Mouse (Mus musculus) kidney, embryonic 15.5 days (tissue): ENCODE measurements around the gene Tmem143. TPM values are rescaled to one million over a fixed set of nuclear protein-coding genes. Genes with fewer than 3 reads are reported as not detected.

Experiments
- ATAC-seq: fragments of 200-750 bp; cut with Nextera tagmentation; replicated peaks from 2 replicates; pipeline ENCODE4 v1.8.0; 2017; ENCODE audit warnings: moderate TSS enrichment; ENCODE audit not compliant: low FRiP score
- H3K27ac ChIP-seq: fragments of 300-500 bp; sonication (generic); 2 replicates; pipeline ENCODE4 v1.5.1; 2015; ENCODE audit warnings: mild to moderate bottlenecking, inconsistent platforms
- H3K27me3 ChIP-seq: fragments of 300-500 bp; sonication (generic); 2 replicates; pipeline ENCODE4 v1.6.1; 2015; ENCODE audit warnings: inconsistent platforms
- H3K36me3 ChIP-seq: fragments of 300-500 bp; sonication (generic); 2 replicates; pipeline ENCODE4 v1.6.1; 2015; ENCODE audit warnings: inconsistent platforms
- H3K4me1 ChIP-seq: fragments of 300-500 bp; sonication (generic); 2 replicates; pipeline ENCODE4 v1.6.1; 2015; ENCODE audit warnings: inconsistent platforms
- H3K4me2 ChIP-seq: fragments of 300-500 bp; sonication (generic); 2 replicates; pipeline ENCODE4 v1.6.1; 2015; ENCODE audit warnings: moderate library complexity, mild to moderate bottlenecking, inconsistent platforms
- H3K4me3 ChIP-seq: fragments of 300-500 bp; sonication (generic); replicated peaks from 2 replicates; pipeline ENCODE4 v1.5.1; 2015; ENCODE audit warnings: mild to moderate bottlenecking, inconsistent platforms
- H3K9ac ChIP-seq: fragments of 300-500 bp; sonication (generic); 2 replicates; pipeline ENCODE4 v1.6.1; 2015; ENCODE audit warnings: mild to moderate bottlenecking, inconsistent platforms
- H3K9me3 ChIP-seq: fragments of 300-500 bp; sonication (generic); replicated peaks from 2 replicates; pipeline ENCODE4 v1.6.1; 2016; ENCODE audit warnings: inconsistent platforms
- WGBS: fragments of 180-500 bp; shearing (Covaris S2); methylation state at CpG from one replicate; pipeline ENCODE4 v1.1.7; 2015; ENCODE audit warnings: mixed read lengths; 5-methylcytosine and 5-hydroxymethylcytosine counted together
- polyA plus RNA-seq: library from polyadenylated mRNA; unstranded; fragments of >200 nt; fragmentation: Nextera tagmentation; extraction: Ambion mirVana; gene quantifications from 2 replicates; pipeline ENCODE4 v1.2.1, GENCODE M21; 2015

Gene Tmem143
- 6.2 and 6.5 TPM in 2 replicates for polyA plus RNA-seq

GRCm38 (mm10) chr7:45896517-45897257 is at the start of gene Tmem143, which contains the start of gene Syngr4:
Gene Tmem143 (plus strand): TSS chr7:45896941.
Gene Syngr4 (minus strand): TSS chr7:45896714.
- Histone ChIP-seq H3K4me2 (peak within 1 kb of the TSS; percentile 86), H3K9ac (peak within 1 kb of the TSS; percentile 48), H3K4me3 (peak within 1 kb of the TSS; percentile 54), H3K4me1 (peaks cover 19% of the 10 kb centered on the region), H3K36me3 (no peaks in the 10 kb centered on the region), H3K27me3 (no peaks in the 10 kb centered on the region), H3K27ac (peak within 1 kb of the TSS; percentile 90), H3K9me3 (no peaks in the 10 kb centered on the region)
- WGBS = 1% methylated on average over 40 of the region's 40 CpGs
- peak; percentile 87 for ATAC-seq

- Histone ChIP-seq H3K4me3 (no peak overlapping the region), H3K9me3 (no peaks in the 10 kb centered on the region), H3K9ac (no peak overlapping the region), H3K4me1 (no peaks in the 10 kb centered on the region), H3K36me3 (no peaks in the 10 kb centered on the region), H3K27me3 (peaks cover 22% of the 10 kb centered on the region; the same call in 1 of the 2 replicates), H3K27ac (no peak overlapping the region), H3K4me2 (no peak overlapping the region)
- WGBS = 21% methylated on average over 6 of the region's 6 CpGs
- ATAC-seq = no peak
Measured at GRCm38 (mm10) chr7:45848447-45849027, 48.2 kb upstream of the Tmem143 start.

DNA sequence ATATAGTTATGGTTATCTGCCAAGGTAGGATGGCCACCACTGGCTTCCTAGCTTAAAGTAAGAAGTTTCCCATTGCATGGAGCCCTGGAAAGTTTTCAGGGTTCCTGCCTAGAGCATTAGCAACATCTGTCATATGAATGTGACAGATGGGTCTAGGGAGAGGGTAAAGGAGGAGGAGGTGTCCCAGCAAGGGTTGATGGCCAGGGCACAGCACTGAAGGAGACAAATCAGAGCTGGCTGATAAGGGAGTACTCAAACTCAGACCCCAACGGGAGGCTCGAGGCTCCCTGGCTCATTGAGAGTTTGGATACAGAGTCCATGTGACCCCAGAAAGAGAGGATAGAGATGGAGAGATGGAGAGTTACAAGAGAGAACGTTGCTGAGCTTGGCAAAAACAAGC is 46.1 kb upstream of the Tmem143 start:
- H3K27ac ChIP-seq = no peak overlapping the region
- H3K4me1 ChIP-seq = no peaks in the 10 kb centered on the region
- H3K36me3 ChIP-seq = no peaks in the 10 kb centered on the region
- 69% methylated on average over 3 of the region's 3 CpGs for WGBS
- H3K27me3 ChIP-seq = peaks cover 15% of the 10 kb centered on the region; the same call in 1 of the 2 replicates
- H3K9ac ChIP-seq = no peak overlapping the region
- ATAC-seq = no peak
- H3K4me3 ChIP-seq = no peak overlapping the region
- H3K4me2 ChIP-seq = no peak overlapping the region
- H3K9me3 ChIP-seq = no peaks in the 10 kb centered on the region

DNA sequence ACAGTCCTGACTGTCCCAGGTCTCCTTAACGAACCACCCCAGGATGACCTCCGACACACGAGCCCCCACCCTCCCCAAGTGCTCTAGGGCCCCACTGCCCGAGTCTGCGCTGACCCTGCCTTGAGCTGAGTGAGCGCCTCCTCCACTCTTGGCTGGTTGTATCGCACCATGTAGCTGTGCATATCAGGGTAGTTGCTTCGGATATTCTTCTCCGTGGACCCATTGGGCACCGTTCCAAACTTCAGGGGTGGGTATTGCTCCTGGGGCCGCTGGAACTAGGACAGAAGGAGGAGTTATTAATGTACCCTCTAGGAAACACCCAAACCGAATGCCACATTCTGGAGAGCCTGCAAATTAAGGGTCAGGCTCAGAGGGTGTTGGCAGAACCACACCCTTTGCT is 43.7 kb upstream of the Tmem143 start:
- no peak overlapping the region for H3K9ac ChIP-seq
- H3K36me3 ChIP-seq = no peaks in the 10 kb centered on the region
- no peak overlapping the region for H3K4me3 ChIP-seq
- no peaks in the 10 kb centered on the region for H3K9me3 ChIP-seq
- peaks cover 34% of the 10 kb centered on the region for H3K27me3 ChIP-seq
- H3K27ac ChIP-seq = no peak overlapping the region
- ATAC-seq = no peak
- H3K4me2 ChIP-seq = no peak overlapping the region
- peaks cover 17% of the 10 kb centered on the region for H3K4me1 ChIP-seq
- WGBS = 73% methylated on average over 12 of the region's 12 CpGs

DNA sequence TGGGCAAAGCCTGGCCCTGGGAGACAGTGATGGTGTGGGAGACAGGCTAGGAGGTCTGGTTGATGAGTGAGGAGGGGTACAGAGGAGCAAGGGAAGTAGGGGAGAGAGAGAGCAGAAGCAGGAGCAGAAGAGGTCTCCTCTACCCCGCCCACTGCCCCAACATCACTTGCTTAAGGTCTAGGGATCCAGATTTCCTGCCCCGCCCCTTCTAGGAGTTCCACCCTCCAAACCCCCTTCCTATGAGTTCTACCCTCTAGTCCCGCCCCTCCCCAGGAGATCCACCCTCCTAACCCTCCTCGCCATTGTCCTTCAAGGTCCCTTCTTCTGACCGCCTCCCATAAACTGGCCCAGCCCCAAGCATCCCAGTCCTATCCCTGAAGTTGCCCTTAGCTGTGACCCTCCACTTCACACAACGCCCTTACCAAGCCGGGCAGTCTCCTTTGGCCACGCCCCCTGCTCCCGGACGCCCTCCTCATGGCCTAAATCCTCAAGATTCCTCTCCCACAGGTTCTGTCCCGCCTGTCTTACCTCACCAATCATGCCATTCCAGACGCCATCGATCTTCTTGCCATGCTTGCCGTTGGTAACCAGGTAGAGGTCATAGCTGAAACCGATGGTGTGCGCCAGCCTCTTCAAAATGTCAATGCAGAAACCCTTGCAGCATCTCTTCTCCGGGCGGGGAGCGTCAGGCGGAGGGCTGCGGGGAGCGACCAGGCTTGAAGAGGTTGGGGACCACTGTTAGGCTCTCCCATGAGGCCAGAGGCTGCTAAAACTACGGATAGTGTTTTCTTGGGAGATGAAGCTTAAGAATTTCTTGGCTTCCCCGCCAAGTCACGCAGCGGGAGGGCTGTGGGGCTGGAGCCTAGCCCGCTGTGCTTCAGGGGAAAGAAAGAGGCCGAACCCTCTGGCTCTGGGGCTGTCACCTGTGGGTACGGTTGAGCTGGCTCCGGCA is 39.5 kb upstream of the Tmem143 start:
- Histone ChIP-seq H3K9me3 (no peaks in the 10 kb centered on the region), H3K4me2 (peak overlapping the region; percentile 68), H3K27me3 (peaks cover 49% of the 10 kb centered on the region), H3K4me3 (peak overlapping the region; percentile 40), H3K4me1 (peaks cover 21% of the 10 kb centered on the region), H3K27ac (no peak overlapping the region), H3K36me3 (no peaks in the 10 kb centered on the region), H3K9ac (peak overlapping the region; percentile 24; the same call in 1 of the 2 replicates)
- WGBS = 3% methylated on average over 30 of the region's 30 CpGs
- ATAC-seq = peak; percentile 59

GRCm38 (mm10) chr7:45859008-45859407 is 37.7 kb upstream of the Tmem143 start:
- Histone ChIP-seq H3K4me3 (no peak overlapping the region), H3K4me1 (peaks cover 21% of the 10 kb centered on the region), H3K27ac (no peak overlapping the region), H3K9ac (no peak overlapping the region), H3K4me2 (no peak overlapping the region), H3K36me3 (no peaks in the 10 kb centered on the region), H3K9me3 (no peaks in the 10 kb centered on the region), H3K27me3 (peaks cover 54% of the 10 kb centered on the region)
- WGBS = 50% methylated on average over 4 of the region's 4 CpGs
- ATAC-seq = no peak

GRCm38 (mm10) chr7:45862804-45863203 is 33.9 kb upstream of the Tmem143 start:
- no peaks in the 10 kb centered on the region for H3K36me3 ChIP-seq
- no peak overlapping the region for H3K4me3 ChIP-seq
- no peak overlapping the region for H3K27ac ChIP-seq
- H3K27me3 ChIP-seq = peaks cover 41% of the 10 kb centered on the region
- 86% methylated on average over 7 of the region's 7 CpGs for WGBS
- no peaks in the 10 kb centered on the region for H3K9me3 ChIP-seq
- peaks cover 23% of the 10 kb centered on the region for H3K4me1 ChIP-seq
- no peak overlapping the region for H3K9ac ChIP-seq
- ATAC-seq = no peak
- H3K4me2 ChIP-seq = no peak overlapping the region

DNA sequence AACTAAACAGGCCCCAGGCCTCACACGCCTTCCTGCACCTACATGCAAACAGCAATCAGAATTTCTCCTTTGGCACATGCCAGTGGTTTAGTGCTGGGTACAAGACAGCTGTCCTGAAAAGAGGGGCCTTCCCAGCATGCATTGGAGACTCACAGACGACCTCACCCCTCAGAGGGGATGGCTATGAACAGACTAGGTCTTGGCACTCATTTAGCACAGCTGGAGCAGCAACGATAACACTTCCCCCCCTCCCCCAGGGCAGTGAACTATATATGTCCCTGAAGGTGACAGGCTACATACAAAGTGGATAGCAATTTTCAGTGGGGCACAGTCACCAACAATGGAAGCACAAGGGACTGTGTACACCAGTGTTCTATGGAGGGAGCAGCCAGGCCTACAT is 32.3 kb upstream of the Tmem143 start:
- Histone ChIP-seq H3K9ac (no peak overlapping the region), H3K4me3 (no peak overlapping the region), H3K4me2 (no peak overlapping the region), H3K27me3 (peaks cover 43% of the 10 kb centered on the region), H3K36me3 (no peaks in the 10 kb centered on the region), H3K9me3 (no peaks in the 10 kb centered on the region), H3K4me1 (peaks cover 31% of the 10 kb centered on the region), H3K27ac (no peak overlapping the region)
- 65% methylated on average over 3 of the region's 3 CpGs for WGBS
- ATAC-seq = no peak

- WGBS = under 1% methylated on average over 114 of the region's 117 CpGs
- Histone ChIP-seq H3K4me3 (peak overlapping the region; percentile 73), H3K9me3 (no peaks in the 10 kb centered on the region), H3K4me2 (peak overlapping the region; percentile 94), H3K4me1 (peaks cover 47% of the 10 kb centered on the region), H3K9ac (peak overlapping the region; percentile 91), H3K27ac (peak overlapping the region; percentile 77), H3K27me3 (peaks cover 54% of the 10 kb centered on the region), H3K36me3 (no peaks in the 10 kb centered on the region)
- ATAC-seq = peak; percentile 73
Measured at GRCm38 (mm10) chr7:45865925-45866910, 30.5 kb upstream of the Tmem143 start.

DNA sequence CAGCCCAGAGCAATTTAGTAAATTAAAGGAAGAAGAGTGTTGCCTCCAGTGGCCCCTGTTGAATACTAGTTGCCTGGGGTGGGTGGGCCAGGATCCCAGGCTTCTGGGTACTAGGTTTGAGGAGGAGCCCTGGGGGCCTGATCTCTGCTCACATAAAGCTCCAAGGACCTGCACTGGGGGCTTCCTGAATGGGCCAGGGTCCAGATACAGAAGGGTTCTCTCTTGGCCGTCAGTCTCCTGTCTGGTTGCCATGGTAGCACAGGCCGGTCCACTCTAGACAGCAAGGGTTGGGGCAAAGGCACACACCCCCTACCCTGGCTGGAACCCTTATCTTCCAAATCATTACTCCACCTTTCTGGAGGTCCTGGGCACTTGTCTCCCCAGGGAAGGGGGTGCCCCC is 28.9 kb upstream of the Tmem143 start:
- H3K4me2 ChIP-seq = 0 out of 2 replicates have a peak overlapping the region, but pooled peaks have one; percentile 94
- H3K36me3 ChIP-seq = no peaks in the 10 kb centered on the region
- H3K9ac ChIP-seq = no peak overlapping the region
- H3K27me3 ChIP-seq = peaks cover 56% of the 10 kb centered on the region
- no peak for ATAC-seq
- peaks cover 47% of the 10 kb centered on the region for H3K4me1 ChIP-seq
- H3K4me3 ChIP-seq = no peak overlapping the region
- H3K27ac ChIP-seq = no peak overlapping the region
- WGBS = 37% methylated on average over 2 of the region's 2 CpGs
- H3K9me3 ChIP-seq = no peaks in the 10 kb centered on the region
